Mouse (Mus musculus): Measurements from ENCODE around the gene Slc37a1. TPM values are rescaled to one million over a fixed set of nuclear protein-coding genes. Genes with fewer than 3 reads are reported as not detected.
A peak's percentile ranks its signal among the peaks of the same experiment; 100 is the strongest.

Slc37a1 gene
- polyA plus RNA-seq, 1 experiment from 2014 or later, result 3.3 TPM

- peaks cover 24% of the 10 kb centered on the region for H3K4me1 ChIP-seq
- 0 out of 2 replicates have a peak, but pooled peaks cover 3% of the 10 kb centered on the region for H3K36me3 ChIP-seq
- H3K27ac ChIP-seq, result no peak overlapping the region
- H3K9me3 ChIP-seq, result no peaks in the 10 kb centered on the region
- H3K4me2 ChIP-seq, result no peak overlapping the region
- H3K9ac ChIP-seq, result no peak overlapping the region
- 77% methylated on average over 2 of the region's 2 CpGs for whole genome bisulfite sequencing
- H3K27me3 ChIP-seq, result no peaks in the 10 kb centered on the region
- H3K4me3 ChIP-seq, result no peak overlapping the region
- ATAC-seq (ENCODE audit: insufficient number of reproducible peaks, low FRiP score, low TSS enrichment, low read depth), result no peak
Measured at GRCm38 (mm10) chr17:31393811-31394210, 107.2 kb downstream of the Slc37a1 start.

- no peak overlapping the region for H3K9ac ChIP-seq
Measured at GRCm38 (mm10) chr17:31400294-31400693, 113.7 kb downstream of the Slc37a1 start.

More at GRCm38 (mm10) chr17:31400294-31400693, 113.7 kb downstream of the Slc37a1 start:
- WGBS, result 60% methylated on average over 6 of the region's 6 CpGs
- no peaks in the 10 kb centered on the region for H3K9me3 ChIP-seq
- peak overlapping the region; percentile 48; the same call in 1 of the 2 replicates for H3K27ac ChIP-seq
- no peak for ATAC-seq (ENCODE audit: insufficient number of reproducible peaks, low FRiP score, low TSS enrichment, low read depth)
- H3K4me1 ChIP-seq, result peaks cover 37% of the 10 kb centered on the region
- no peak overlapping the region for H3K4me2 ChIP-seq
- no peaks in the 10 kb centered on the region for H3K27me3 ChIP-seq
- no peaks in the 10 kb centered on the region for H3K36me3 ChIP-seq
- H3K4me3 ChIP-seq, result no peak overlapping the region

Other genes starting within 250 kb of the Slc37a1 start
- gene Abcg1, start 229.1 kb upstream of the Slc37a1 start, polyA plus RNA-seq (2015; fragmentation: Nextera tagmentation; extraction: Ambion mirVana), result 8.6 and 9.2 TPM in 2 replicates
- gene Tff3, start 157.1 kb upstream of the Slc37a1 start, polyA plus RNA-seq (2015; fragmentation: Nextera tagmentation; extraction: Ambion mirVana), result 0.35 TPM in 1 of 2 replicates, not detected in the other
- not detected in 2 replicates for gene Tff2, start 142.5 kb upstream of the Slc37a1 start, polyA plus RNA-seq (2015; fragmentation: Nextera tagmentation; extraction: Ambion mirVana)
- gene Tff1, start 121.5 kb upstream of the Slc37a1 start, polyA plus RNA-seq (2015; fragmentation: Nextera tagmentation; extraction: Ambion mirVana), result not detected in 2 replicates
- 0.06 TPM in 1 of 2 replicates, not detected in the other for gene Tmprss3, start 87.8 kb upstream of the Slc37a1 start, polyA plus RNA-seq (2015; fragmentation: Nextera tagmentation; extraction: Ambion mirVana)
- 0.32 and 0.82 TPM in 2 replicates for gene Ubash3a, start 78.9 kb upstream of the Slc37a1 start, polyA plus RNA-seq (2015; fragmentation: Nextera tagmentation; extraction: Ambion mirVana)
- 0.57 and 0.70 TPM in 2 replicates for gene Rsph1, start 9.4 kb upstream of the Slc37a1 start, polyA plus RNA-seq (2015; fragmentation: Nextera tagmentation; extraction: Ambion mirVana)
- gene Pde9a, start 99.4 kb downstream of the Slc37a1 start, polyA plus RNA-seq (2015; fragmentation: Nextera tagmentation; extraction: Ambion mirVana), result 23.4 and 23.9 TPM in 2 replicates
- 33.8 and 35.2 TPM in 2 replicates for gene Wdr4, start 233.2 kb downstream of the Slc37a1 start, polyA plus RNA-seq (2015; fragmentation: Nextera tagmentation; extraction: Ambion mirVana)
- 251 and 280 TPM in 2 replicates for gene Ndufv3, start 233.3 kb downstream of the Slc37a1 start, polyA plus RNA-seq (2015; fragmentation: Nextera tagmentation; extraction: Ambion mirVana)

All from limb, embryonic 15.5 days (tissue).